Mouse (Mus musculus) left cerebral cortex, postnatal 25 days (tissue): ENCODE results near the gene Hist1h2bf. TPM values are rescaled to one million over a fixed set of nuclear protein-coding genes. Genes with fewer than 3 reads are reported as not detected.

Source experiments
- DNase-seq, 2 experiments: peaks; one replicate each; pipeline ENCODE4 v3.0.0; 2022; ENCODE audit warnings: low spot score in 2 of 2, mixed read lengths in 1 of 2
- intact Hi-C: fragments of 180-260 bp; cut with DNase I; formaldehyde crosslinking; loops from one replicate; pipeline ENCODE4 v1.15.1; 2025
- microRNA-seq, 2 experiments: library from miRNA; unstranded; fragments of <30 nt; microRNA quantifications; one replicate each; pipeline ENCODE4 v1.2.0; 2022
- total RNA-seq, 2 experiments: library from RNA; stranded (reverse); gene quantifications; 2 replicates each; pipeline ENCODE4 v1.2.3; 2021

Hist1h2bf gene
- total RNA-seq, 2 experiments from 2014 or later, result 25.7 to 29.4 TPM

DNA sequence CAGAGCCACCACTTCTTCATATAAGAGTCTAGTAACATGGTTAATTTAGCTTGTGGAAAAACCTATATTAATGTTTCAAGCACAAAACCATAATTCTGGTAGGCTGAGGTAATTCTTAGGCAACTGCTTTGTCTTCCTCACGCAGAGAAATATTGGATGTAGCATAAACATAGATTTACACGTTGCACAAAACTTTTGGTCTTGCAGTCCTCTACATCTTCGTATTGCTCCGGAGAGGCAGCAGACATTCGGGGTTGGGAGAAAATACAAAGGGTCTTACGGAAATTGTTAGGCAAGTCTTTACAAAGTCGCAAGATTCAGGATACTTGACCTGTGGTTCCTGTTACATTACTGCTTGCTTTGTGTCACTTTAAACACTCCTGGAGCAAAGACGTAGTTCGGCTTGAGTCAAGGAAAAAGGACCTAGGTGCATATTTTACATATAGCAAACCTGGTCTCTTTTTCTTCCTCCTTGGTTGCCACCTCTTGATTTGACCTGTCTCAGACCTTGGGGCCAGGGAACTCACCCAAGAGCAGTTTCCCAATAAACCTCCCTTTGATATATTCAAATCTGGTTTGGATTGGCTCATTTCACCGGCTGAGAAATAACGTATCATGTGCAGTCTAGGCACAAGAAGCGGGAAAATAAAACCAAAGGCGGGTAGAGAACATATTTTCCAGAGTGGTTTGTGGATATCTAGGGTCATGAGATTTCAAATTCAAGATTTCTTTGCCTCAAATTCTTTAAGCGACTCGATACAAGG is 39.4 kb downstream of the Hist1h2bf start:
- intact Hi-C loops, result loop anchor here (5.0 kb wide), 3 partner anchors 88 to 1817 kb away; partner anchors contain the start of genes Hist1h1c, Hist1h1e, Hist1h2ai and Hist1h2be
- no peak for DNase-seq

DNA sequence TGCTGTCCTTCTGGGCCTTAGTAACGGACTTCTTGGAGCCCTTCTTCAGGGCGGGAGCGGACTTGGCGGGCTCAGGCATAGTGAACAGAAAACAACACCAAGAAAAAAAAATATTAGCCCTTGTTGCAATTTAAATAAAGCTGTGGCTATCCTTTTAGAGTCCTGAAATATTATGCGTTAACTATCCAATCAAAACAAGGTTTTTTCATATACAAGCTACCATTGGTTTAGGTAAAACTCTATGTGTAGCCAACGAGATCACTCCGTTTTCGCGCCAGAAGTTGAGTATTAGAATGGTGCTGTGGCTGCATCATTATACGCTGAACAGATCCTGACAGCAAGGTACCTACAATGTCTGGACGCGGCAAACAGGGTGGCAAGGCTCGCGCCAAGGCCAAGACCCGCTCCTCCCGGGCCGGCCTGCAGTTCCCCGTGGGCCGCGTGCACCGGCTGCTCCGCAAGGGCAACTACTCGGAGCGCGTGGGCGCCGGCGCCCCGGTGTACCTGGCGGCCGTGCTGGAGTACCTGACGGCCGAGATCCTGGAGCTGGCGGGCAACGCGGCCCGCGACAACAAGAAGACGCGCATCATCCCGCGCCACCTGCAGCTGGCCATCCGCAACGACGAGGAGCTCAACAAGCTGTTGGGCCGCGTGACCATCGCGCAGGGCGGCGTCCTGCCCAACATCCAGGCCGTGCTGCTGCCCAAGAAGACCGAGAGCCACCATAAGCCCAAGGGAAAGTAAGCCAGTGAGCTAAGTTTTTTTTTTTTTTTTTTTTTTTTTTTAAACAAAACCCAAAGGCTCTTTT is 40.2 kb downstream of the Hist1h2bf start, which contains the start of gene Hist1h2af:
TSS of gene Hist1h2af (plus strand) at position 347 of the 808 bp plus-strand sequence.
- DNase-seq, result peak; percentile 83 to 93
- intact Hi-C loops, result loop anchor here (5.0 kb wide), 3 partner anchors 89 to 1816 kb away; partner anchors contain the start of genes Hist1h1c, Hist1h1e, Hist1h2ai and Hist1h2be

- intact Hi-C loops, result loop anchor here (5.0 kb wide), 3 partner anchors 90 to 1815 kb away; partner anchors contain the start of genes Hist1h1c, Hist1h1e, Hist1h2ai and Hist1h2be
Observed at GRCm38 (mm10) chr13:23532262-23533075, 41.5 kb downstream of the Hist1h2bf start.

GRCm38 (mm10) chr13:23530901-23531875 is 42.8 kb downstream of the Hist1h2bf start, which contains the start of gene Hist1h4h:
TSS of gene Hist1h4h (plus strand) at chr13:23531050.
- intact Hi-C loops, result loop anchor here (1.0 to 5.0 kb wide), 4 partner anchors 91 to 1814 kb away; partner anchors contain the start of genes Hist1h1c, Hist1h1e, Hist1h2ai and Hist1h2be
- DNase-seq, result peak; percentile 98 to 99

More at GRCm38 (mm10) chr13:23532262-23533075, 41.5 kb downstream of the Hist1h2bf start:
- DNase-seq, result no peak

DNA sequence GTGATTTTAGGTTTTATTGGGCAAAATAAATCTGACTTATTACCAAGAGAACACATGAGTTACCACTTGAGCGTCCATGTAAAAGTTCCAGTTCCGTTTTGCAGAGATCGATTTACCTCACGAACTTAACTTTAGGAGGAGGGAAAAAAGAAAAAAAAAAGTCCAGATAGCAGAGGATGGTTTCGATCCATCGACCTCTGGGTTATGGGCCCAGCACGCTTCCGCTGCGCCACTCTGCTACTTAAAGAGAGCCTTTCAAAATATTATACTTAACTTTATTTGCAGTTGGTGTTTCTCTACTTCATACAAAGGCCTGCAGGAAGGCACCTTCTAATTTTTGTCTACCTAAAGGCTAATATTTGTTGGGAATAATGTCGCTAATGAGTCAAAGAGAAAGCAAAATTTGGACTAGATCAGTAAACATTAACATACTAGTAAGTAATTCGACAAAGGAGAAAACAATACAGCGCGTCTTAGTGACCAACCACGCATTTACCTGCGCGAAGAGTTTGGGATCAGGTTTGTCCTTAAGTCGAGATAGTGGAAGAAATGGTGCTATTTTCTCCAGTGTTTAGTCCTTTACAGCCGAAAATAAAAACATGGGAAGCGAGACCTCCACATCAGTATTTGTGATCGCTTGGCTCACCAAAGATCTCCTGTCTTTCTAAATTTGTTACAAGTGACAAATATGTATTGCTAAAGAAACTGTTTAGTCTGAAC is 43.7 kb downstream of the Hist1h2bf start:
- DNase-seq, result peak; percentile 79 to 83
- intact Hi-C loops, result loop anchor here (5.0 kb wide), 3 partner anchors 92 to 1813 kb away; partner anchors contain the start of genes Hist1h1c, Hist1h1e, Hist1h2ai and Hist1h2be

- no peak for DNase-seq
- intact Hi-C loops, result loop anchor here (5.0 kb wide), 4 partner anchors 93 to 1812 kb away; partner anchors contain the start of genes Hist1h1c, Hist1h1e, Hist1h2ai and Hist1h2be
Observed at GRCm38 (mm10) chr13:23529480-23530165, 44.4 kb downstream of the Hist1h2bf start.

DNA sequence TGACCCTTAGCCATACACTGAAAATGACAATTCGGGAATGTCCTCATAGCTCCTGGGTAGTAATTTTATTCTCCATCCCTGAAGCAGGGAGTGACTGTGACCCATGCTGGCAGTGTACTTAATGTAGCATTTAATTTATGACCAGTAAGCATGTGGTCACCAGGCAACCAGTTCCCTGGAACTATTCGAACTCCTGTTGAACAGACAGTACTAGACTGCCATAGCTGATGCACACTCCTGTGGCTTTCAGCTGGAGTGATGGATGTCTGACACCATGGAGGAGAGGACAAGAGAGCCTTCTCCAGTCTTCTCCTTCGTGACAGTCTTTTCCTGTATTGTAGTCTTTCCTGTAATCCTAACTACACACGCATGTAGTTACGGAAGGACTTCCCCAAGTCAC is 45.0 kb downstream of the Hist1h2bf start:
- DNase-seq, result no peak
- intact Hi-C loops, result loop anchor here (5.0 kb wide), 1 partner anchor 1502 kb away; no protein-coding TSS in a partner anchor

GRCm38 (mm10) chr13:23526312-23526711 is 47.7 kb downstream of the Hist1h2bf start:
- DNase-seq, result peak; percentile 93 to 96
- intact Hi-C loops, result loop anchor here (5.0 kb wide), 1 partner anchor 1499 kb away; no protein-coding TSS in a partner anchor

DNA sequence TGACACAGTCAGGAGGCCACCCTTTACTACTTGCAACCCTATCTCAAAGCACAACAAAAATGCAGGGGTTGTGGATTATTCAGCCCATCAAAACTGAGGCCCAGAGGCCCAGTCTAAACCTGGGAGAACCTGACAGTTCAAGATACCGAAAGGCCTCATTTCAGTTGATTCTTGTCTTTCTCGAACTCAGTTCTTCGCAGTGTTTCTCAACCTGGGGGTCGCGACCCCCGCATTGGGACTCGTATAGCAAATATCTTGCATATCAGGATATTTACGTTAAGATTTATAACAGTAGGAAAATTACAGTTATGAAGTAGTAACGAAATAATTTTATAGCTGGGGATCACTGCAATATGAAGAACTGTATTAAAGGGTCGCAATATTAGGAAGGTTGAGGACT is 48.1 kb downstream of the Hist1h2bf start:
- intact Hi-C loops, result loop anchor here (5.0 kb wide), 1 partner anchor 1499 kb away; no protein-coding TSS in a partner anchor
- DNase-seq, result no peak

DNA sequence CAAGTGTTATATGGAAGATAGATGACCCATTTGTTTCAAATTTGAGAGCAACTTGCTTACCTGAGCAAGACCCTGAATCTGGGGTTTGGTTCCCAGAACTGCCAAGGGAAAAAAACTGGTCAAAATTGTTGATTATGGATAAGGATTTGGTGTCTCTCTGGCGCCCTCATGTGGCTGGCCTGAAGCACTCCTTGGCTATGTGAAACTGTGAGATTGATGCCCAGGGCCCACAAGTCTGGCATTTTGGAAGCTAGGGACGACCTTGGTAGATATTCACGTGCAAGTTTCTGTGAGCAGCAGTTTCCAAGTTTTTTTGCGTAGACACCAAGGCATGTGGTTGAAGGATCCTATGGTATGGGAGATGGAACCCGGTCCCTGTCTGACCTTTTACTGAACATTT is 49.3 kb downstream of the Hist1h2bf start:
- peak; percentile 61 to 79 for DNase-seq
- intact Hi-C loops, result loop anchor here (1.0 to 5.0 kb wide), 2 partner anchors 100 to 1497 kb away; no protein-coding TSS in a partner anchor

- intact Hi-C loops, result loop anchor here (1.0 kb wide), 1 partner anchor 100 kb away; no protein-coding TSS in a partner anchor
Observed at GRCm38 (mm10) chr13:23523976-23524375, 50.0 kb downstream of the Hist1h2bf start.

More at GRCm38 (mm10) chr13:23523976-23524375, 50.0 kb downstream of the Hist1h2bf start:
- DNase-seq, result no peak

Small RNAs within 50 kb of the gene (microRNA-seq; reads per million reads assigned to microRNA genes)
- gene Gm44297, result 0 reads per million in 2 experiments
- gene Gm44359, result 0 reads per million in 2 experiments
- gene Gm44394, result 0 reads per million in 2 experiments

Other genes with a start within 250 kb of the Hist1h2bf start
- gene Zfp322a, start 205.0 kb downstream of the Hist1h2bf start, total RNA-seq, result 10 to 100 TPM; 35.1 to 36.5 TPM
- 1 to 10 TPM; 8.3 to 8.9 TPM for gene Abt1, start 150.3 kb downstream of the Hist1h2bf start, total RNA-seq
- not detected for gene Btn1a1, start 108.3 kb downstream of the Hist1h2bf start, total RNA-seq
- 1 to 10 TPM; 1.1 to 1.3 TPM for gene Btn2a2, start 85.3 kb downstream of the Hist1h2bf start, total RNA-seq
- 100 to 1,000 TPM; 300 to 349 TPM for gene Hist1h4h, start 43.1 kb downstream of the Hist1h2bf start, total RNA-seq
- 1 to 10 TPM; 1.6 to 3.9 TPM for gene Hist1h2af, start 40.3 kb downstream of the Hist1h2bf start, total RNA-seq
- 1 to 10 TPM; 3.1 to 4.6 TPM for gene Hist1h3g, start 38.8 kb downstream of the Hist1h2bf start, total RNA-seq
- under 1 TPM; 0.57 to 0.87 TPM for gene Hist1h2bh, start 30.8 kb downstream of the Hist1h2bf start, total RNA-seq
- 10 to 100 TPM; 16.0 to 17.8 TPM for gene Hist1h3f, start 30.1 kb downstream of the Hist1h2bf start, total RNA-seq
- 100 to 1,000 TPM; 160 to 188 TPM for gene Hist1h4f, start 22.5 kb downstream of the Hist1h2bf start, total RNA-seq
- gene Hist1h1d, start 20.9 kb downstream of the Hist1h2bf start, total RNA-seq, result 1 to 10 TPM; 3.6 to 5.7 TPM
- gene Hist1h3e, start 11.8 kb downstream of the Hist1h2bf start, total RNA-seq, result 10 to 100 TPM; 41.7 to 46.6 TPM
- gene Hist1h2ae, start 3.0 kb downstream of the Hist1h2bf start, total RNA-seq, result 1 to 10 TPM; 5.0 to 6.6 TPM
- gene Hist1h2bg, start 2.8 kb downstream of the Hist1h2bf start, total RNA-seq, result 10 to 100 TPM; 82.4 to 88.3 TPM
- 1 to 10 TPM; 9.0 to 9.1 TPM for gene Hist1h2ad, start 185 bp upstream of the Hist1h2bf start, total RNA-seq
- 10 to 100 TPM in 1 of 2 experiments, 1 to 10 TPM in 1; 7.2 to 10.5 TPM for gene Hist1h3d, start 1.6 kb upstream of the Hist1h2bf start, total RNA-seq
- gene Hist1h4d, start 7.4 kb upstream of the Hist1h2bf start, total RNA-seq, result 100 to 1,000 TPM; 121 to 160 TPM
- gene Hist1h2be, start 46.9 kb upstream of the Hist1h2bf start, total RNA-seq, result 1 to 10 TPM; 7.4 to 7.7 TPM
- 10 to 100 TPM; 53.2 to 67.9 TPM for gene Hist1h1e, start 48.4 kb upstream of the Hist1h2bf start, total RNA-seq
- gene Hist1h2ac, start 109.8 kb upstream of the Hist1h2bf start, total RNA-seq, result 1 to 10 TPM; 2.1 to 2.4 TPM
- gene Hist1h2bc, start 110.0 kb upstream of the Hist1h2bf start, total RNA-seq, result 10 to 100 TPM; 32.7 to 35.0 TPM
- gene Hist1h1t, start 121.6 kb upstream of the Hist1h2bf start, total RNA-seq, result not detected
- gene Hist1h4c, start 124.3 kb upstream of the Hist1h2bf start, total RNA-seq, result 100 to 1,000 TPM in 1 of 2 experiments, 10 to 100 TPM in 1; 94.8 to 129 TPM
- 1 to 10 TPM; 3.1 to 3.7 TPM for gene Hfe, start 136.7 kb upstream of the Hist1h2bf start, total RNA-seq
- 10 to 100 TPM; 51.7 to 71.1 TPM for gene Hist1h1c, start 164.6 kb upstream of the Hist1h2bf start, total RNA-seq
- gene Hist1h3c, start 171.4 kb upstream of the Hist1h2bf start, total RNA-seq, result 1 to 10 TPM; 1.9 to 2.6 TPM
- gene Hist1h2bb, start 172.5 kb upstream of the Hist1h2bf start, total RNA-seq, result 10 to 100 TPM; 17.5 to 23.2 TPM
- 10 to 100 TPM; 27.5 to 31.4 TPM for gene Hist1h2ab, start 176.9 kb upstream of the Hist1h2bf start, total RNA-seq
- gene Hist1h3b, start 178.1 kb upstream of the Hist1h2bf start, total RNA-seq, result 10 to 100 TPM in 1 of 2 experiments, 1 to 10 TPM in 1; 9.3 to 14.5 TPM
- gene Hist1h4b, start 182.8 kb upstream of the Hist1h2bf start, total RNA-seq, result 10 to 100 TPM; 87.5 to 89.8 TPM
- gene Hist1h4a, start 187.0 kb upstream of the Hist1h2bf start, total RNA-seq, result 10 to 100 TPM; 47.0 to 58.8 TPM
- gene Hist1h3a, start 188.2 kb upstream of the Hist1h2bf start, total RNA-seq, result 10 to 100 TPM; 35.9 to 40.0 TPM
- gene Hist1h1a, start 189.5 kb upstream of the Hist1h2bf start, total RNA-seq, result 10 to 100 TPM; 18.2 to 29.1 TPM
- gene Trim38, start 195.7 kb upstream of the Hist1h2bf start, total RNA-seq, result not detected
- gene Slc17a2, start 232.8 kb upstream of the Hist1h2bf start, total RNA-seq, result not detected